Mouse (Mus musculus) megakaryocyte progenitor cell, adult 5-6 weeks (primary cell): Measurements from ENCODE around the gene Tlx3. TPM values are rescaled to one million over a fixed set of nuclear protein-coding genes. Genes with fewer than 3 reads are reported as not detected.

ENCODE experiments used
- ATAC-seq: replicated peaks from 2 replicates; pipeline ENCODE4 v1.8.0; 2016; ENCODE audit warnings: mild to moderate bottlenecking, moderate TSS enrichment, inconsistent platforms; ENCODE audit not compliant: poor library complexity
- total RNA-seq, 2 experiments: library from RNA; stranded (forward) in 1 of 2; stranded (reverse) in 1 of 2; fragments of 157-497, 149-512 nt in 1 of 2; fragments of 200-1000 nt in 1 of 2; gene quantifications; 2 replicates each; pipeline versions ENCODE4 v1.2.3 to v1.2.4; 2015 to 2017

Gene Tlx3
- total RNA-seq, 2 experiments from 2014 or later: not detected

- no peak for ATAC-seq
Observed at GRCm38 (mm10) chr11:33197673-33198072, 5.7 kb downstream of the Tlx3 start.

- ATAC-seq: no peak
Observed at GRCm38 (mm10) chr11:33197133-33197514, 6.3 kb downstream of the Tlx3 start.

- ATAC-seq: no peak
Observed at GRCm38 (mm10) chr11:33196447-33197132, 6.8 kb downstream of the Tlx3 start.

GRCm38 (mm10) chr11:33195531-33196446, 7.6 kb downstream of the Tlx3 start:
- ATAC-seq: no peak

- ATAC-seq: no peak
Observed at GRCm38 (mm10) chr11:33195061-33195460, 8.3 kb downstream of the Tlx3 start.

GRCm38 (mm10) chr11:33193695-33194094, 9.7 kb downstream of the Tlx3 start:
- no peak for ATAC-seq

- no peak for ATAC-seq
Observed at GRCm38 (mm10) chr11:33181804-33182203, 21.6 kb downstream of the Tlx3 start.

- no peak for ATAC-seq
Observed at GRCm38 (mm10) chr11:33180701-33181116, 22.7 kb downstream of the Tlx3 start.

GRCm38 (mm10) chr11:33179802-33180201, 23.6 kb downstream of the Tlx3 start:
- ATAC-seq: no peak

- peak; percentile 96 for ATAC-seq
Observed at GRCm38 (mm10) chr11:33176525-33177245, 26.7 kb downstream of the Tlx3 start.

- no peak for ATAC-seq
Observed at GRCm38 (mm10) chr11:33175768-33176167, 27.6 kb downstream of the Tlx3 start.

- ATAC-seq: peak; percentile 96
Observed at GRCm38 (mm10) chr11:33170489-33170888, 32.9 kb downstream of the Tlx3 start.

- peak; percentile 91 for ATAC-seq
Observed at GRCm38 (mm10) chr11:33162998-33163506, 40.3 kb downstream of the Tlx3 start, which contains the start of gene Npm1. Gene Npm1 (minus strand): TSS chr11:33163206.

GRCm38 (mm10) chr11:33162211-33162997, 41.0 kb downstream of the Tlx3 start:
- ATAC-seq: peak; percentile 66

GRCm38 (mm10) chr11:33159741-33160140, 43.6 kb downstream of the Tlx3 start:
- no peak for ATAC-seq

GRCm38 (mm10) chr11:33157453-33158196, 45.8 kb downstream of the Tlx3 start:
- no peak for ATAC-seq

- no peak for ATAC-seq
Observed at GRCm38 (mm10) chr11:33156436-33157015, 46.9 kb downstream of the Tlx3 start.

GRCm38 (mm10) chr11:33154459-33154858, 48.9 kb downstream of the Tlx3 start:
- 0 out of 2 replicates have a peak, but pooled peaks have one; percentile 4 for ATAC-seq

GRCm38 (mm10) chr11:33152997-33153396, 50.4 kb downstream of the Tlx3 start:
- no peak for ATAC-seq
